Mouse (Mus musculus) erythroblast, adult 5-6 weeks (primary cell): Measurements from ENCODE around the gene Rbbp8nl. TPM values are rescaled to one million over a fixed set of nuclear protein-coding genes. Genes with fewer than 3 reads are reported as not detected.

Experiments used
- ATAC-seq: replicated peaks from 2 replicates; pipeline ENCODE4 v1.8.0; 2016; ENCODE audit warnings: moderate number of reproducible peaks, mild to moderate bottlenecking, moderate TSS enrichment, inconsistent platforms; ENCODE audit not compliant: poor library complexity, low FRiP score, severe bottlenecking
- total RNA-seq, 2 experiments: library from RNA; stranded (forward) in 1 of 2; stranded (reverse) in 1 of 2; fragments of 150-400 nt in 1 of 2; fragments of 200-764, 138-1000 nt in 1 of 2; gene quantifications; 2 replicates each; pipeline versions ENCODE4 v1.2.3 to v1.2.4; 2015 to 2017; ENCODE audit warnings: low replicate concordance in 2 of 2

The Rbbp8nl gene
- total RNA-seq, 2 experiments from 2014 or later = not detected

DNA sequence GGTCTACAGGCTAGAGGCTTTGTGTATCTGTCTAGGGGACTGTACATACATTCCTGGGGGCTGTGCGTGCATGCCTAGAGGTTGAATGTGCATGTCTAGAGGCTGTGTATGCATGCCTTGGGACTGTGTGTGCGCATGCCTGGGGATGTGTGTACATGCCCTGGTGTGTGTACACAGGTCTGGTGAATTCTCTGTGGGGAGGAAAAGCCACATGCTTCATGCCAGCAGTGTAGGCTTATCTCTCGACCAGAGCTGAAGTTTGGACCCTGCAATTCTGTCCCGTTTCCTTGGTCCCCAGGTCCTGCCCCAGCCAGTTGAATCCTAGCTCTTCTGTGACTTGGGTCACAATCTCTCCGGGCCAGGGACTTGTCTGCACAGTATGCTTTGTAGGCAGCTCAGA lies 1.9 kb upstream of the Rbbp8nl start:
- no peak for ATAC-seq

DNA sequence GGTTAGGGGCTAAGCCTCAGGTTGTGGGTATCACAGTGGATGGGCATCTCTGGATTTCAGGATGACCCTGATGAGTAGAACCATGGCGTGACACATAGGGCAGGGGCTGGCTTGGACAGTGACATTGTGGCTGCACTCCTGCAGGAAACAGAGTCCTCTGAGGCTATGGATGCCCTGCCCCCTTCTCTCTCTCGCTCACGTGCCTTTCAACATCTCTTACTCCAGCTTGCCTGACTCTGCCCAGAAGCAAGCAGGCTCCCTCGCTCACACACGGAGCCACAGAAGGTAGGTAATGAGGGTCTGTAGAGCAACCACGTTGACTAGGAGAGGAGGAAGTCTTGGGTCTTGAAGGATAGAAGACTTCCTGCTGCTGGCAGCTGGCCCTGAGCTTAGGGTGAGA lies 824 bp upstream of the Rbbp8nl start:
- no peak for ATAC-seq

DNA sequence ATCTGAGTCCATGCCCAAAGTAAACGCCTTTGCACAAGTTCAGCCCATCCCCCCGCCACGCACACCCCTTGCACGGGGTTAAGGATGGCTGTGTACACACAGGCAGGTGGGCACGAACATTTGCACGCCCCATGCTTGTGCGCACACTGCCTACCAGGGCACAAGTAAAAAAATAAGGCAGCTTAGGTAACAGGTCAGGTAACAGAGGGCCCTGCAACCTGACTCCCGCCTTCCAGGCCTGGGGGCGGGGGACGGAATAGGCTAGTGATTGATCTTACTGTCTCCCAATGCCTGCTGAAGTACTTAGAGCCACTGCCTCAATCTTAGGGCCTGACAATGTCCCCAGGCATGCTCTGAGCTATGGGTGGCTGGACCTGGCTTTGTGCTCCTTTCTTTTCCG lies 713 bp downstream of the Rbbp8nl start:
- ATAC-seq = no peak

DNA sequence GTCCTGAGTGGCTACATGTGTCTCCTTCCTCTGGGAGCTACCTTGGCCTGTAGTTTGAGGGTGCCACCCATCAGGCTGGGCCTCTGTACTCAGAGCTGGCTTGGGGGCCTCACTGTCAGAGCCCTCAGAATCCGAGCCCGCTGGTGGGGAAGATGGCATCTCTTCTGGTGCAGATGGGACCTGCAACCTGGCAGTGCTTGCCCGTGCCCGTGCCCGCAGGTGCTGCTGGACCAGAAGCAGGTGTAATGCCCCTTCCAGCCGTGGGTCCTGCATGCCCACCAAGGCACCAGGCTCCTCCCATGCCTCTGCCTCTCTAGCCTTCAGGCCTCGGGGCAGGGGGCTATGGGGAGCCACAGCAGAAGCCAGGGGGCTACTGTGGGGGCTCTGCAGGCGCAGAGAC lies 10.4 kb downstream of the Rbbp8nl start:
- ATAC-seq = no peak

DNA sequence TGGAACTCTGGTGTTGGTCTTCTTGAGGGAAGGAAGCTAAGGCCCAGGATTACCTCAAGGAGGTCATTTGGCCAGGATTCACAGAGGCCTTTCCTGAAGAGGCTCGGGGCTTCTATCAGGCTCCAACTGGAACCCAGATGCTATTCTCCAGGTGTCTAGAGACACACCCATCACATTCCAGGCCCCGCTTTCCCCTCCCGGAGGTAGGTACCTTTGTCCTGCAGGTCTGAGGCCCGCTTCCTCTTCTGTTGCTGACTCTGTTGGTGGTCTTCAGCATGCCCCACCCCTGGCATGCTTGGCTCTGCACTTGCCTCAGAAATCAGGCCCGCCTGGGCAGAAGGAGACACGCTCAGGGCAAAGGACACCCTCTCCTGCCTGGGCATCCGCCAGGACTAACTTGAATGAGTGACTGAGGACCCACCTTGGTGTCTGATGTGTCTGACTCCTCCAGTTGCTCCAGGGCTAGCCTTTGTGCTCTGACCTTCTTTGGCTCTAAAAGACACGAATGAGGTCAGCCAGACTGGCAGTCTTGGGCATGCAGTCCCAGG lies 11.8 kb downstream of the Rbbp8nl start:
- no peak for ATAC-seq

DNA sequence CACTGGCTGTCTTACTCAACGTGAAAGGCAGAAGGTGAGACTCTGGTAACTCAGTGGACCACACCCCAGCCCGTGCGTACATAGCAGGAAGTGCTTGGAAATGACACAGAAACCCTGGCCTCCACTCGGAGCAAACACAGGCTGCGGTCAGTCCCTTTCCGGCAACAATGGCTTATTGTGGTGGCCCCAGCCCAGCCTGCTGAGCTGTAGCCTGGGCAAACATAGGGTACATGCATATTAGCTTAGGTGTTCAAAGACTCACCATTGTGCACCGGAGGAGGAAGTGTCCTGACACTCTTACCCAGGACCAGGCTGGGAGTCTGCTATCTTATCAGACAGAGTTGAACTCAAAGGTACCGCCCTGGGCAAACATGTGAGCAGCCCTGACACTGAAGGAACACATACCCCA lies 12.8 kb downstream of the Rbbp8nl start:
- no peak for ATAC-seq

DNA sequence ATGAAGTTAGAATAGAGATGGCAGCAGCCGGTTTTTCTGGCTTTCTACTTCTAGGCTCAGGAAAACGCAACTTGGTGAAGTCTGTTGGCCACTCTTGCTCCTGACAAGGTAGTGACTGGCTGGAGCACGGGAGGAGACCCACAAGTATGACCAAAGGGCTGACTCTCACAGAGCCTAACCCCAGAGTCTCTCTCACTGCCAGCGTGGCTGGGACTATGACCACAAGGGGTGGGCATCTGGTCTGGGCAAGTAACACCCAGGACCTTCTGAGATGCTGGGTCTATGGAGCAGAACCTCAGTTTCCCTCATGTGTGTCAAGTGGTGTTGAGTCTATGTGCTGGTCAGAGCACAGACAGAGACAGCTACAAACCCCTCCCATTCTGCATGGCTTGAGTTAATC lies 13.3 kb downstream of the Rbbp8nl start:
- no peak for ATAC-seq

DNA sequence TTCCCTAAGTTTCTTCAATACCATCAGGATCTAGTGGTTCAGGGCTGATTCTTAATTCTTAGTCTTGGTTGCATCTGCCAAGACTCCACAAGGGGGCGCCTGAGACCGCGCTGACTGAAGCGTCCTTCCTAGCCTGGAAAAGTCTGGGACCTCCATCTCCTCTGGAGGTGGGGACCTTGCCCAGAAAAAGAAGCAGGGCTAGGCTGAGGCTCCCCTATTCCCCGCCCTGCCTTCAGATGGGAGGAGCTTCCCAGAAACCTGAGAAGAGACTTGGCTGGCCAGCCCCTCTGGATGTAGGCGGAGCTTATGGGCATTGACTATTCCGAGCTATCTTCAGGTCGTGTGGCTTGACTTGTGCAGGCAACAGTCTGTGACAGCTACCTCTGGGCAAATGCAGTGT lies 13.8 kb downstream of the Rbbp8nl start:
- ATAC-seq = peak; percentile 36

DNA sequence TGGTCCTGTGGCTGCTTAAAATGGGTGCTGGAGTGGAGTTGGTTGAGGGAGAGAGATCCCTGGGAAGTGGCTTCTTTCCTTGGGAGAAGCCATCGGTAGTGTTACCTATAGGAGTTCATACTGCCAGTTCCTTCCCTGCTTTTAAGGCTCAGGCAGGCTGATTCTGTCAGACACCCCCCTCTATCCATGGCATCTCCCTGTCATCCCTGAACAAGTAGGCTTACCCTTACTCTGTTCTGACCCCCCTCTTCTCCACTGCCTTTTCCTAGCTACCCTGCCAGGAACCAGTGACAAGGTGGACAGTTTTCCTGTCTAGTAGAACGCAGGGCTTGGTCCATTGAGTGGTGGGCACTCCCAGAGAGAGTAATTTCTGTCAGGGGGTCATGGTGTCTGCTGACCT lies 15.2 kb downstream of the Rbbp8nl start:
- no peak for ATAC-seq

DNA sequence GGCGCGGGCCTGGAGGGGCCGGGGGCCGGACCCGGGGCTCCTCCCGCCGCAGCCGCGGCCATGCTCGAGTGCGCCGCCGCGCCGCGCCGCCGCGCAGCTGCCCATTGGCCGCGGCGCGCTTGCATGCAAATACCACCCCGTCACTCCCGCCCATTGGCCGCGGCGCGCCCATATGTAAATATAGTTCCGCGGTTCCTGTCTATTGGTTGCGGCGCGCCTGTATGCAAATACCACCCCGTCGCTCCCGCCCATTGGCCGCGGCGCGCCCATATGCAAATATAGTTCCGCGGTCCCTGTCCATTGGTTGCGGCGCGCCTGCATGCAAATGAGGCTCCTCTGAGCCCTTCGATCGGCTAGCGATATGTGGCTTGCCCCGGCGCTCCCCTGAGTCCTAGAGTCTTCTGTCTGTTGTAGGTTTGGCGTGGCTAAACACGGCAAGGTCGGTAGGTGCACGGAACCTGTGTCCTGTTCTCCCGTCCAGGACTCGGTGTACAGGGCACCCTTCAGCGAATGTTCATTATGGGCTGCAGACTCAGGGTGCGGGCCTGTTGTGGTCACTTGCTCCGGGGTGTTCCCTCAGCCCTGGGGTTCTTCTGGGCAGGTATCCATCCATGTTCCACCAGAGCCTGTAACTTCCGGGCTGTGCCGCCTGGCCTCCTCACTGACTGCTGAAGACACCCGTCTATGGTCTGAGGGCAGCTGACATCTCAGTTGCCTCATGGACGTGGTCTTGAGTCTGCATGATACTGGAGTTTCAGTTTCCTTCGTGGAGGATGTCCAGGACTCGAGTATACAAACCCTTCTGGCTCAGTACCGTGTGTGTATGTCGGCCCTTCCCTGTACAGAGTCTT lies 16.1 kb downstream of the Rbbp8nl start, which contains the start of gene Cables2:
Gene Cables2 (minus strand): TSS at position 103 of the 851 bp plus-strand sequence.
- peak; percentile 88 for ATAC-seq

DNA sequence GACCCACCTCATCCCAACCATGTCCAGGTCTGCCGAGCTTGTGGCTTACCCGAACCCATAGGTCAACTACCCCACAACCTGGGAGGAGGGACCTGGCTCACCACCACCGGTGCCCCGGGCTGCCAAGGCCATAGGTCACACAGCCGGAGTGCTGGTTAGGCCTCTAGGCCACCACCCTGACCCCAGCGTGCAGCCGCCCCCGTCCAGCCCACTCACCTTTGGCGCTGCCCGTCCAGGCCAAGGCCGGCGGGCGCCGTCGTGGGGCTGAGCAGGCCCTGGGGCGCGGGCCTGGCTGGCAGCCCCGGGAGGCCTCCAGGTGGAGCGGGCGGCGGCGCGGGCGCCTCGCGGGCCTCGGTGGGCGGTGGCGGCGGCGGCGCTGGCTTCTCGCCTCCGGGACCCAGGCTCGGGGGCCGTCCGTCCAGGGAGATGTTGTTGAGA lies 16.8 kb downstream of the Rbbp8nl start:
- no peak for ATAC-seq

DNA sequence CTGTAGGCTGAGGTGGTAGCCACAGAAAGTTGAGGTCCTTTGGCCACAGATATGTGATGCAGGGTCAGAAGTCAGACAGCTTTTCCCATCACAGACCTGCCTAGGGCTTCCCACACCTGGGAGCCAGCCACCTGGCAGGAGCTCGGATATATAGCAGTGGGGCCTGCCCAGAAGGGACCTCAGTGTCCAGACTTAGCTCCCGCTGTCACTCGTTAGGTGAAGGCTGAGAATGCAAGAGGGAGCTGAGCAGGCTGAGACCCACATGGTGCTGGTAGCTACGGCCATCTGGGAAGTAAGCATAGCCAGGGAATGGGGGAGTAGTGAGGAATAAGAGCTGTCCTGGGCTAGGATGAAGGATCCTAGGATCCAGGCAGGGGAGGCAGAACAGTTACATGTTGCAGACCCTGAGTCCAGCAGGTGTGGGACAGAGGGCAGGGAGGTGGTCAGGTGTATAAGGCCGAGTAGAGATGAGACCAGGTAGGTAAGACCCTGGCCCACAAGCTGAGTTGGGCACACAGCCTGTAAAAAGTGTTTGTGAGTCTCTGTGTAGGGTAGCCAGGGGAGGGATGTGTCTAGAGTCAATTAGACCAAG lies 17.8 kb downstream of the Rbbp8nl start:
- ATAC-seq = no peak

DNA sequence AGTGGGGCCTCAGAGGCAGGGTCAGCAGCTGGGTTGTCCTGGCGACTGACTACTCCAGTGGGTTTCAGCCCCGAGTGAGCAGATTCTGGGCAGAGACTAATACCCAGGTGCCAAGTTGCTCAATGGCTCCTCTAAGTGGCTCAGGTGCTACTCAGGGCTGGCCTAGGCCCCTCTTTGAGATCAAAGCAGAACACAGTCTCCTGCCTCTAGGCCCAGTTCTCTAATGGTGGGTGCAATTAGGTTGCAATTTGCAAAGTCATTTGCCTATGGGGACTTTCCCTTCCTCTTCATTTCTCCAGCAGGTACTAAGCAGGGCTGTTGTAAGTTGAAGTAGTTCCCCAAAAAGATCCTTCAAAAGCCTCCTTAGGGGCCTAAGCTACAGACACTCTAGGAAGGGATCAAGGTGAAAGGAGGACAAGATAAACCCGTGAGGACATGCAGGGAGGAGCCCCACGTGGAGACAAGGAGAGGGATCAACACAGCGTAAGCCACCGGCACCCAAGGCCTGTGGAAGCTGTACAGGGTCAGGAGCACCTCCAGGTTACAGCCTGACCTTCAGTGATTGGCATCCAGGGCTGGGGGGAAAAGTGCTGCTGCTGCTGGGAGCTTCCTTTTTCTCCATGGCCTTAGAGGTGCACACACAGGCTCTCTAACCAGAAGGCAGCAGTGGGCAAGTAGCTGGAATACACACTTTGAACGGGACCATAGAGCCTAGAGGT lies 19.0 kb downstream of the Rbbp8nl start:
- ATAC-seq = no peak

DNA sequence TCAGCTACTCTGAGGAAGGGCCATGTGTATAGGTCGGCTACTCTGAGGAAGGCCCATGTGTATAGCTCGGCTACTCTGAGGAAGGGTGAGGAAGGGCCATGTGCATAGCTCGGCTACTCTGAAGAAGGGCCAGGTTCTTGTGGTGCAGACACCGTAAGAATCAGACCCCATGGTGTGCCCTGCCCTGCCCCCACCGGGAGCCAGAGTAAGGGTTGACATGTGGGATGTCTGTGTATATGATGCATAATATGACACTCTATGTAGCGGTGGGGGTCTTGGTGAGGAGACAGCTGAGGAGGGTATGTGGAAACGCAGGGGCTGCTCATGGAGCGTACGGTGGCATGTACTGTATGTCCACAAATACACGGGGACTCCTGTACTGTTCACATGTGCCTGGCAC lies 20.4 kb downstream of the Rbbp8nl start:
- ATAC-seq = no peak

DNA sequence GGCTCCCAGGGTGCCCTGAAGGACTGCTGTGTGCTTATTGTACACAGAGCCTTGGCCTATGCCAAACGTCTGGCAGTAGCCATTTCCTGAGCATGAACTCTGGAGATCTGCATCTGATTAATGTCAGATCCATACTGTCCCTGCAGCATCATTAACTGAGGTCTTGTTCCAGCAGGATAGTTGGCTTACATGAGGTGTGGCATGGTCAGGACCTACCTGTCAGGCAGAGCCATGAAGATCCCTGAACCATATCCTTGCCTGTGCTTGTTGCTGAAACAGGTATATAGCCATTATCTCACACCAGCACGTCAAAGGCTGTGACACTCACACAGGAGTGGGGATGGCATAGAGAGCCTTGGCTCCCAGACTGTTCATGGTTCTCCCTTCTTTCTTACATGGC lies 21.7 kb downstream of the Rbbp8nl start:
- ATAC-seq = no peak

DNA sequence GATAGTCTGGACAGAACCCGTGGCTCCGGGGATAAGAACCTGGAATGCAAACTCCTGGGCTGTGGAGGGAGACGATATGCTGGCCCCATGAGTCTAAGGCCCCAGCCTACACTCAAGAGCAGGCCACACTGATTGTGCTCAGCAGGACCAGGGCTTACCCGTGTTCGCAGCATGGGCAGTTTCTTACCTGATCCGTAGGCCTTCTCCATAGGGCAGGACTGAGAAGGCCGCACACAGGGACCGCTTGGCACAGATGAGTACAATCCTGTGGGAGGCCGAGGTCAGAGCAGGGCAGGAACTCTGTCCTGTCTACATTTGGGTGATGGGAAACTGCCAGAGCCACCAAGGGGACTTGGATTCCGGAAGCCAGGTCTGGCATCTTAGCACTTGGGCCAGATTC lies 26.8 kb downstream of the Rbbp8nl start:
- no peak for ATAC-seq

DNA sequence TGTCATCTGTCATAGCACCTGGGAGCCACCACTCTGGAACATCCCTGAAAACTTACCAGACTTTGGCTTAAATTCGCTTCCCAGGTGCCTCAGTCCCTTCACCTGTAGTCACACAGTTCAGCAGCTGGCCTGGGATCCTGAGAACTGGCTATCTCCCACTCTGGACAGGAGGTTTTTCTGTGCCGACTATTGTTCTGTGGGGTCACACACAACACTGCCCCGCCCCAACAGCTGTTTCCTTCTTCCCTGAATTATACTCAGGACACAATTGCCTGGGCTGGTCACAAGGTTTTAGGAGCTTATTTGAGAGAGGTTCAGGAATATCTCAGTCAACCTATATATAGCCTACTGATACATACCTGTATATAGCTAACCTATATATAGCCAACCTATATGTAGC lies 27.2 kb downstream of the Rbbp8nl start:
- ATAC-seq = no peak

DNA sequence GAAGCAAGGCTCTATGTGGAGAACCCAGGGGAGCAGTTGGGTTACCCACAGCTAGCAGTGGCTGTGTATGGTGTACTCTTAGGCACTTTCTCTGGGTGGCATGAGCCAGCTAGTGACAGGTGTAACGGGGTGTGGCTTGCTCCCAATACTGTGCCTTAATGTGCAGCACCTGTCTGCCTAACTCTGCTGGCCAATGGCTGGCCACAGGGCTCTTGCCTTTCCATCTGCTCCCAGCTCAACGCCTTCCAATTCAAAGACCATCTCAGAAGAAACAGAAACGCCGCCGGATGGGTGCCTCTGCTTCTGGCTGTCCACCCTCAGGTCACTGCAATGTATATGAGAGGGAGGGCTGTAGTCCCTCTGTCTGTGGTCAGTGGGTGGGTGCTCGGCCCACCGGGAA lies 27.8 kb downstream of the Rbbp8nl start:
- ATAC-seq = no peak

DNA sequence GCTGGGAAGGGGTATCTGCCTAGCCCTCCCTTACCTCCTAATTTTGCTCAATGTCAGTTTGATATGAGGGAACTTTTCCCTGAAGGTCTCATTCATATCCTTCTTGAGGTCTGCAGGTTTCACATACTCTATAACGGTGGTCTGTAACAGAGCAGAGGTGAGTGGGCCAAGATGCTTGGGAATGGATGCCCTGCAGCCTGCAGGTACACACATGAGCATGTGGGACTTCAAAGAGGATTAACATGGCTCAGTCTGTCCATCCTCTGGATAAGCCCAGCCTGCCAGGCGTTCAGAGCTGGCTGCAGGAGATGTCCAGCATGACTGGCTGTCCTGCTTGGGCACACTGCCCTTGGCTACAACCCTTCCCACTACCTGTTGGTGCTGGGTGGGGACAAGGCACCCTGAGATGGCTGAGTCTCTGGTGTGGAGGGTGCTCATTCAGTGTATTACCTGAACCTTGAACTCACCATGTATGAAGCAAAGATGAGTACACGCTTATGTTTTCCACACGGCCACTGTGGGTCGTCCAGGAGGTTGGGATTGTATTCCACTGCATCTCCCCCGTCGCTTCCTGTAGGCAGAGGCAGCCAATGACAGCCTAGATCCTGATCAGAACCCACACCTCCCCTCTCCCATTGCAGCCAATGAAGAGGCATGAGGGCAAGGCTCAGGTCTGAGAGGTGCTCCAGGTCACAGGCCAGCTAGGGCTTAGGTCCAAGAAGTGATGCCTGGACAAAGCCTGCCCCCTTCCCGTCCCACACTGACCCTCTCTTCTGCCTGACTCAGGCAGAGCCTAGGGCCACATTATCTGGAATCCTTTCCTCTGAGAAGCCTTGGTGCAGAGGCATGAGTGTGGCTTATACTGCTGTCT lies 28.8 kb downstream of the Rbbp8nl start:
- ATAC-seq = no peak
